Mouse (Mus musculus) heart, postnatal 0 days (tissue): Measurements from ENCODE around the gene Pacsin2.

Source experiments
- CTCF ChIP-seq: IDR thresholded peaks from 2 replicates; pipeline ENCODE4 v1.5.1; 2016; ENCODE audit warnings: antibody characterized with exemption, control low read depth, low read depth
- EP300 ChIP-seq: IDR thresholded peaks from 2 replicates; pipeline ENCODE4 v1.6.1; 2016; ENCODE audit warnings: antibody characterized with exemption, low read depth

GRCm38 (mm10) chr15:83466331-83466730 lies 1.9 kb upstream of the Pacsin2 start:
- no peak for TF ChIP-seq CTCF
- no peak for TF ChIP-seq EP300
